Mouse (Mus musculus) embryonic facial prominence, embryonic 13.5 days (tissue): Measurements from ENCODE around the gene Lyrm7. TPM values are rescaled to one million over a fixed set of nuclear protein-coding genes. Genes with fewer than 3 reads are reported as not detected.

ENCODE experiments used
- polyA plus RNA-seq: library from polyadenylated mRNA; unstranded; fragments of >200 nt; fragmentation: Nextera tagmentation; extraction: Ambion mirVana; gene quantifications from 2 replicates; pipeline ENCODE4 v1.2.1, GENCODE M21; 2015

Lyrm7 gene
- polyA plus RNA-seq, 1 experiment from 2014 or later = 10.3 TPM

Other genes with a start within 250 kb of the Lyrm7 start
- gene Cdc42se2, start 73.2 kb downstream of the Lyrm7 start, polyA plus RNA-seq = 83.0 and 86.2 TPM in 2 replicates
- 576 and 670 TPM in 2 replicates for gene Hint1, start 5.5 kb upstream of the Lyrm7 start, polyA plus RNA-seq
- gene Gpx3, start 41.5 kb upstream of the Lyrm7 start, polyA plus RNA-seq = 26.0 and 29.0 TPM in 2 replicates
- 19.8 and 20.2 TPM in 2 replicates for gene Tnip1, start 102.0 kb upstream of the Lyrm7 start, polyA plus RNA-seq
- 246 and 262 TPM in 2 replicates for gene Anxa6, start 172.5 kb upstream of the Lyrm7 start, polyA plus RNA-seq
- gene Ccdc69, start 217.2 kb upstream of the Lyrm7 start, polyA plus RNA-seq = 0.27 and 0.41 TPM in 2 replicates
- 15.4 and 17.4 TPM in 2 replicates for gene Gm2a, start 237.2 kb upstream of the Lyrm7 start, polyA plus RNA-seq